Mouse (Mus musculus): ENCODE measurements around the gene Tshz2. TPM values are rescaled to one million over a fixed set of nuclear protein-coding genes. Genes with fewer than 3 reads are reported as not detected.
A peak's percentile ranks its signal among the peaks of the same experiment; 100 is the strongest.

The Tshz2 gene
- polyA plus RNA-seq, 1 experiment, result 19.5 TPM

- Histone ChIP-seq H3K27ac (replicated peaks; ENCODE audit: low read depth, low read length) (no peak overlapping the region), H3K4me3 (ENCODE audit: insufficient read depth, low read depth, low read length) (no peak overlapping the region), H3K4me1 (ENCODE audit: control insufficient read depth, insufficient read depth, insufficient read length, low read length) (no peaks in the 10 kb centered on the region)
Measured at GRCm38 (mm10) chr2:170028488-170029303, 395.9 kb downstream of the Tshz2 start.

GRCm38 (mm10) chr2:170029304-170029856 lies 396.6 kb downstream of the Tshz2 start:
- Histone ChIP-seq H3K4me1 (ENCODE audit: control insufficient read depth, insufficient read depth, insufficient read length, low read length) (no peaks in the 10 kb centered on the region), H3K4me3 (ENCODE audit: insufficient read depth, low read depth, low read length) (no peak overlapping the region), H3K27ac (replicated peaks; ENCODE audit: low read depth, low read length) (no peak overlapping the region)

GRCm38 (mm10) chr2:170031226-170031625 lies 398.4 kb downstream of the Tshz2 start:
- Histone ChIP-seq H3K27ac (replicated peaks; ENCODE audit: low read depth, low read length) (no peak overlapping the region), H3K4me1 (ENCODE audit: control insufficient read depth, insufficient read depth, insufficient read length, low read length) (no peaks in the 10 kb centered on the region), H3K4me3 (ENCODE audit: insufficient read depth, low read depth, low read length) (no peak overlapping the region)

- Histone ChIP-seq H3K4me1 (ENCODE audit: control insufficient read depth, insufficient read depth, insufficient read length, low read length) (no peaks in the 10 kb centered on the region), H3K4me3 (ENCODE audit: insufficient read depth, low read depth, low read length) (no peak overlapping the region), H3K27ac (replicated peaks; ENCODE audit: low read depth, low read length) (no peak overlapping the region)
Measured at GRCm38 (mm10) chr2:170031872-170032271, 399.1 kb downstream of the Tshz2 start.

GRCm38 (mm10) chr2:170033219-170033618 lies 400.4 kb downstream of the Tshz2 start:
- no peak overlapping the region for H3K4me3 ChIP-seq (ENCODE audit: insufficient read depth, low read depth, low read length)
- H3K4me1 ChIP-seq (ENCODE audit: control insufficient read depth, insufficient read depth, insufficient read length, low read length), result no peaks in the 10 kb centered on the region
- no peak overlapping the region for H3K27ac ChIP-seq (replicated peaks; ENCODE audit: low read depth, low read length)

- no peaks in the 10 kb centered on the region for H3K4me1 ChIP-seq (ENCODE audit: control insufficient read depth, insufficient read depth, insufficient read length, low read length)
- no peak overlapping the region for H3K27ac ChIP-seq (replicated peaks; ENCODE audit: low read depth, low read length)
- no peak overlapping the region for H3K4me3 ChIP-seq (ENCODE audit: insufficient read depth, low read depth, low read length)
Measured at GRCm38 (mm10) chr2:170034794-170035193, 402.0 kb downstream of the Tshz2 start.

- Histone ChIP-seq H3K4me1 (ENCODE audit: control insufficient read depth, insufficient read depth, insufficient read length, low read length) (no peaks in the 10 kb centered on the region), H3K4me3 (ENCODE audit: insufficient read depth, low read depth, low read length) (no peak overlapping the region), H3K27ac (replicated peaks; ENCODE audit: low read depth, low read length) (no peak overlapping the region)
Measured at GRCm38 (mm10) chr2:170036791-170037241, 404.0 kb downstream of the Tshz2 start.

GRCm38 (mm10) chr2:170037346-170037745 lies 404.5 kb downstream of the Tshz2 start:
- Histone ChIP-seq H3K27ac (replicated peaks; ENCODE audit: low read depth, low read length) (no peak overlapping the region), H3K4me1 (ENCODE audit: control insufficient read depth, insufficient read depth, insufficient read length, low read length) (no peaks in the 10 kb centered on the region), H3K4me3 (ENCODE audit: insufficient read depth, low read depth, low read length) (no peak overlapping the region)

GRCm38 (mm10) chr2:170039772-170040171 lies 407.0 kb downstream of the Tshz2 start:
- no peaks in the 10 kb centered on the region for H3K4me1 ChIP-seq (ENCODE audit: control insufficient read depth, insufficient read depth, insufficient read length, low read length)
- no peak overlapping the region for H3K27ac ChIP-seq (replicated peaks; ENCODE audit: low read depth, low read length)
- H3K4me3 ChIP-seq (ENCODE audit: insufficient read depth, low read depth, low read length), result no peak overlapping the region

- H3K4me3 ChIP-seq (ENCODE audit: insufficient read depth, low read depth, low read length), result no peak overlapping the region
- no peaks in the 10 kb centered on the region for H3K4me1 ChIP-seq (ENCODE audit: control insufficient read depth, insufficient read depth, insufficient read length, low read length)
- H3K27ac ChIP-seq (replicated peaks; ENCODE audit: low read depth, low read length), result peak overlapping the region; percentile 49
Measured at GRCm38 (mm10) chr2:170041101-170041500, 408.3 kb downstream of the Tshz2 start.

GRCm38 (mm10) chr2:170042471-170043213 lies 409.8 kb downstream of the Tshz2 start:
- no peak overlapping the region for H3K4me3 ChIP-seq (ENCODE audit: insufficient read depth, low read depth, low read length)
- no peaks in the 10 kb centered on the region for H3K4me1 ChIP-seq (ENCODE audit: control insufficient read depth, insufficient read depth, insufficient read length, low read length)
- H3K27ac ChIP-seq (replicated peaks; ENCODE audit: low read depth, low read length), result no peak overlapping the region

- Histone ChIP-seq H3K4me3 (ENCODE audit: insufficient read depth, low read depth, low read length) (no peak overlapping the region), H3K27ac (replicated peaks; ENCODE audit: low read depth, low read length) (no peak overlapping the region), H3K4me1 (ENCODE audit: control insufficient read depth, insufficient read depth, insufficient read length, low read length) (no peaks in the 10 kb centered on the region)
Measured at GRCm38 (mm10) chr2:170043290-170043689, 410.5 kb downstream of the Tshz2 start.

- Histone ChIP-seq H3K27ac (replicated peaks; ENCODE audit: low read depth, low read length) (no peak overlapping the region), H3K4me3 (ENCODE audit: insufficient read depth, low read depth, low read length) (no peak overlapping the region), H3K4me1 (ENCODE audit: control insufficient read depth, insufficient read depth, insufficient read length, low read length) (no peaks in the 10 kb centered on the region)
Measured at GRCm38 (mm10) chr2:170045896-170046295, 413.1 kb downstream of the Tshz2 start.

GRCm38 (mm10) chr2:170046371-170047145 lies 413.7 kb downstream of the Tshz2 start:
- Histone ChIP-seq H3K4me3 (ENCODE audit: insufficient read depth, low read depth, low read length) (no peak overlapping the region), H3K4me1 (ENCODE audit: control insufficient read depth, insufficient read depth, insufficient read length, low read length) (no peaks in the 10 kb centered on the region), H3K27ac (replicated peaks; ENCODE audit: low read depth, low read length) (no peak overlapping the region)

- no peaks in the 10 kb centered on the region for H3K4me1 ChIP-seq (ENCODE audit: control insufficient read depth, insufficient read depth, insufficient read length, low read length)
- no peak overlapping the region for H3K27ac ChIP-seq (replicated peaks; ENCODE audit: low read depth, low read length)
- no peak overlapping the region for H3K4me3 ChIP-seq (ENCODE audit: insufficient read depth, low read depth, low read length)
Measured at GRCm38 (mm10) chr2:170048831-170049230, 416.0 kb downstream of the Tshz2 start.

Data from brown adipose tissue, adult 24 weeks (tissue).